Mouse (Mus musculus): Measurements from ENCODE around the gene Sh3d21. TPM values are rescaled to one million over a fixed set of nuclear protein-coding genes. Genes with fewer than 3 reads are reported as not detected.
A peak's percentile ranks its signal among the peaks of the same experiment; 100 is the strongest.
"Not testable (repeated sequence)": the region's sequence is repeated elsewhere in the genome, so short reads cannot be mapped to it uniquely, and the experiment has no call there.

The Sh3d21 gene
- 1 to 10 TPM; 1.9 to 3.1 TPM for total RNA-seq (2021)

GRCm38 (mm10) chr4:126163067-126163659, at the start of gene Sh3d21:
TSS of gene Sh3d21 (minus strand) at chr4:126163491.
- intact Hi-C loops (cut with DNase I): loop anchor here (5.0 kb wide), 1 partner anchor 76 kb away; no protein-coding TSS in a partner anchor
- DNase-seq (ENCODE audit: low spot score): no peak

- intact Hi-C loops (cut with DNase I): no loop called here
- no peak for DNase-seq (ENCODE audit: low spot score)
Observed at GRCm38 (mm10) chr4:126207081-126207480, 43.8 kb upstream of the Sh3d21 start.

- no peak for DNase-seq (ENCODE audit: low spot score)
- intact Hi-C loops (cut with DNase I): no loop called here
Observed at GRCm38 (mm10) chr4:126205386-126205785, 42.1 kb upstream of the Sh3d21 start.

- intact Hi-C loops (cut with DNase I): no loop called here
Observed at GRCm38 (mm10) chr4:126204661-126205230, 41.5 kb upstream of the Sh3d21 start.

GRCm38 (mm10) chr4:126204016-126204415, 40.7 kb upstream of the Sh3d21 start:
- intact Hi-C loops (cut with DNase I): no loop called here
- DNase-seq (ENCODE audit: low spot score): no peak

More at GRCm38 (mm10) chr4:126204661-126205230, 41.5 kb upstream of the Sh3d21 start:
- DNase-seq (ENCODE audit: low spot score): no peak

- intact Hi-C loops (cut with DNase I): no loop called here
- no peak for DNase-seq (ENCODE audit: low spot score)
Observed at GRCm38 (mm10) chr4:126203336-126203895, 40.1 kb upstream of the Sh3d21 start.

- intact Hi-C loops (cut with DNase I): no loop called here
- DNase-seq (ENCODE audit: low spot score): peak; percentile 99
Observed at GRCm38 (mm10) chr4:126202303-126203181, 39.3 kb upstream of the Sh3d21 start, which contains the start of gene Thrap3. TSS of gene Thrap3 (minus strand) at chr4:126202760.

GRCm38 (mm10) chr4:126201514-126202302, 38.4 kb upstream of the Sh3d21 start:
- intact Hi-C loops (cut with DNase I): no loop called here
- no peak for DNase-seq (ENCODE audit: low spot score)

GRCm38 (mm10) chr4:126200656-126201055, 37.4 kb upstream of the Sh3d21 start:
- no peak for DNase-seq (ENCODE audit: low spot score)
- intact Hi-C loops (cut with DNase I): no loop called here

- DNase-seq (ENCODE audit: low spot score): no peak
- intact Hi-C loops (cut with DNase I): no loop called here
Observed at GRCm38 (mm10) chr4:126200036-126200435, 36.7 kb upstream of the Sh3d21 start.

- intact Hi-C loops (cut with DNase I): no loop called here
- DNase-seq (ENCODE audit: low spot score): no peak
Observed at GRCm38 (mm10) chr4:126199556-126199955, 36.3 kb upstream of the Sh3d21 start.

- DNase-seq (ENCODE audit: low spot score): no peak
- intact Hi-C loops (cut with DNase I): no loop called here
Observed at GRCm38 (mm10) chr4:126197485-126197884, 34.2 kb upstream of the Sh3d21 start.

- intact Hi-C loops (cut with DNase I): no loop called here
- no peak for DNase-seq (ENCODE audit: low spot score)
Observed at GRCm38 (mm10) chr4:126194916-126195315, 31.6 kb upstream of the Sh3d21 start.

GRCm38 (mm10) chr4:126194216-126194615, 30.9 kb upstream of the Sh3d21 start:
- intact Hi-C loops (cut with DNase I): no loop called here
- no peak for DNase-seq (ENCODE audit: low spot score)

GRCm38 (mm10) chr4:126190636-126191035, 27.3 kb upstream of the Sh3d21 start:
- no peak for DNase-seq (ENCODE audit: low spot score)
- intact Hi-C loops (cut with DNase I): no loop called here

GRCm38 (mm10) chr4:126187096-126187495, 23.8 kb upstream of the Sh3d21 start:
- intact Hi-C loops (cut with DNase I): no loop called here
- DNase-seq (ENCODE audit: low spot score): no peak

GRCm38 (mm10) chr4:126183034-126183433, 19.7 kb upstream of the Sh3d21 start:
- no peak for DNase-seq (ENCODE audit: low spot score)
- intact Hi-C loops (cut with DNase I): loop anchor here (2.0 kb wide), 1 partner anchor 44 kb away; no protein-coding TSS in a partner anchor

GRCm38 (mm10) chr4:126181170-126181957, 18.1 kb upstream of the Sh3d21 start:
- intact Hi-C loops (cut with DNase I): loop anchor here (1.0 kb wide), 2 partner anchors 80 to 129 kb away; no protein-coding TSS in a partner anchor
- no peak for DNase-seq (ENCODE audit: low spot score)

- intact Hi-C loops (cut with DNase I); DNase-seq (ENCODE audit: low spot score): not testable (repeated sequence)
Observed at GRCm38 (mm10) chr4:126175980-126176379, 12.7 kb upstream of the Sh3d21 start.

All from heart, postnatal 25 days (tissue).